ENCODE assay signal across 8 mouse cellular contexts in the genomic region with DNA sequence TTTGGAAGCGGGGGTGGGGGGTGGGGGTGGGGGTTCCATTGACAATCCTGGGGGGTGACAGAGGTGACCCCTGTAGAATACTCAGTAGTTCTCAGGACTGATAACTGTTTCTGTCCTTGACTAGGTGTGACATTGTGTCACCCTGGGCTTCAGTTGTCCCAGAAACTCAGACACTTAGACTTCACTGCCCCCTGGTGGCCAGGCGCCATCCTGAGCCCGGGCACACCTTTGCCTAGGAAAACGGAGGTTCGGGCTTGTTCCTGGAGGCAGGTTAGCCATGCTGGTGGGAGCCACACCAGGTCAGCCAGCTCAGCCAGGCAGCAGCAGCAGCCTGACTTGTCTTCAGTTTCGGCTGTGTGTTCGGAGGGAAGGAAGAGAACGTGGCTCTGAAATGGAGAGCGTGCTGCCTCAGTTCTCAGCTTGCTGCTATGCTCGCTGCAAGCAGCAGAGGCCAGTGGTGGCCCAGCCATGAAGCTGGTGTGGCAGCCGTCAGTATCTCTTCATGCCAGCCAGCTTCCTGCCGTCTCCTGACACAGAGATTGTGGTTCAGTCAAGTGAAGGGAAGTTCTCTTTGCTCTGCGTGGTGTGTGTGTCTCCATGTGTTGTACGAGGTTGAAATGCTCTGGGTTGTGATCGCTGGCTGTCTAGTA. TPM values are rescaled to one million over a fixed set of nuclear protein-coding genes. Genes with fewer than 3 reads are reported as not detected.
DNase-seq lines count a peak whose midpoint lies in the region; ATAC-seq and TF ChIP-seq lines count a peak whose summit lies in the region.

No protein-coding gene starts in this region.

- 56% methylated on average over 15 of the region's 15 CpGs for WGBS in forebrain, embryonic 11.5 days

- no peaks in the 10 kb centered on the region for H3K9me3 ChIP-seq in MEL (replicated peaks; ENCODE audit: insufficient read depth, low read length)
- H3K9me3 ChIP-seq in forebrain, embryonic 11.5 days (ENCODE audit: control insufficient read depth, low read length) = no peaks in the 10 kb centered on the region
- H3K9me3 ChIP-seq in megakaryocyte, embryonic 14.5 days = peaks cover 16% of the 10 kb centered on the region

- intact Hi-C loops in heart, postnatal 36 days (cut with DNase I) = loop anchor here (1.0 to 5.0 kb wide), 3 partner anchors 159 to 319 kb away; no protein-coding TSS in a partner anchor

- no peaks in the 10 kb centered on the region for H3K4me1 ChIP-seq in MEL (ENCODE audit: control insufficient read depth in 1 of 2, insufficient read depth in 2 of 2, low read length in 2 of 2)
- no peaks in the 10 kb centered on the region; the same call in 1 of the 2 replicates for H3K4me1 ChIP-seq in forebrain, embryonic 11.5 days (replicated peaks; ENCODE audit: control insufficient read depth, insufficient read depth, low read length)
- H3K4me1 ChIP-seq in megakaryocyte, embryonic 14.5 days = peaks cover 15% of the 10 kb centered on the region

- no peaks in the 10 kb centered on the region for H3K36me3 ChIP-seq in MEL (ENCODE audit: control insufficient read depth in 1 of 2, insufficient read depth in 2 of 2, low read length in 2 of 2)
- no peaks in the 10 kb centered on the region for H3K36me3 ChIP-seq in forebrain, embryonic 11.5 days (ENCODE audit: control insufficient read depth, insufficient read depth, low read length)
- H3K36me3 ChIP-seq in megakaryocyte, embryonic 14.5 days (replicated peaks; ENCODE audit: low read length) = no peaks in the 10 kb centered on the region

- TF ChIP-seq POLR2A in MEL (IDR thresholded peaks at IDR 0.05; ENCODE audit: control insufficient read depth in 1 of 2, insufficient read depth in 1 of 2, low read depth in 1 of 2, low read length in 2 of 2, poor library complexity in 1 of 2) = no peak

- H3K9ac ChIP-seq in MEL (ENCODE audit: control insufficient read depth, low read depth, low read length, poor library complexity, severe bottlenecking) = no peak overlapping the region
- H3K9ac ChIP-seq in forebrain, embryonic 11.5 days (ENCODE audit: low read length) = no peak overlapping the region

- peak; percentile 34 to 61 (median 39); a peak in 5 of 6 replicates for TF ChIP-seq CTCF in MEL (IDR thresholded peaks at IDR 0.05 in 2 of 3, conservative IDR thresholded peaks at IDR 0.05 in 1 of 3; ENCODE audit: control insufficient read depth in 1 of 3, insufficient read depth in 1 of 3, low read depth in 2 of 3, low read length in 3 of 3, poor library complexity in 1 of 3, severe bottlenecking in 1 of 3)

- H3K4me2 ChIP-seq in forebrain, embryonic 11.5 days (ENCODE audit: low read depth, low read length, severe bottlenecking) = no peak overlapping the region

- no peaks in the 10 kb centered on the region for H3K27me3 ChIP-seq in MEL (ENCODE audit: control insufficient read depth in 1 of 2, insufficient read depth in 2 of 2, low read length in 2 of 2)
- H3K27me3 ChIP-seq in forebrain, embryonic 11.5 days (ENCODE audit: control insufficient read depth, insufficient read depth, low read length) = no peaks in the 10 kb centered on the region
- peaks cover 13% of the 10 kb centered on the region for H3K27me3 ChIP-seq in megakaryocyte, embryonic 14.5 days (replicated peaks)

- no peak overlapping the region for H3K27ac ChIP-seq in MEL (ENCODE audit: control insufficient read depth, low read depth, low read length)
- H3K27ac ChIP-seq in forebrain, embryonic 11.5 days (ENCODE audit: low read depth, low read length) = no peak overlapping the region

- TF ChIP-seq EP300 in MEL (IDR thresholded peaks at IDR 0.05; ENCODE audit: low read depth in 1 of 2, low read length in 2 of 2) = no peak

- no peaks in the 10 kb centered on the region for H3K79me2 ChIP-seq in MEL (ENCODE audit: control insufficient read depth, insufficient read depth, low read length, poor library complexity)

- peak; percentile 39 for TF ChIP-seq RAD21 in MEL (IDR thresholded peaks at IDR 0.05; ENCODE audit: low read depth, low read length)

- ATAC-seq in forebrain, embryonic 11.5 days (replicated peaks; ENCODE audit: low FRiP score) = no peak

- DNase-seq in MEL (ENCODE audit: low read depth, low spot score) = peak; percentile 11
- DNase-seq in brain, adult 2 months (ENCODE audit: low read depth, low spot score) = peak; percentile 84
- DNase-seq in forebrain, embryonic 11.5 days (ENCODE audit: low spot score) = peak; percentile 87
- peak; percentile 58 to 81 for DNase-seq in heart, postnatal 36 days
- peak; percentile 80 to 85 for DNase-seq in layer of hippocampus, postnatal 10 days (ENCODE audit: low spot score in 2 of 2)
- DNase-seq in retina, postnatal 7 days (ENCODE audit: low read depth, low spot score) = peak; percentile 70
- peak; percentile 69 for DNase-seq in urinary bladder, postnatal 14 days (ENCODE audit: low spot score)

- no peak overlapping the region for H3K4me3 ChIP-seq in MEL (ENCODE audit: control insufficient read depth in 1 of 2, insufficient read depth in 1 of 2, low read depth in 2 of 2, low read length in 2 of 2)
- H3K4me3 ChIP-seq in forebrain, embryonic 11.5 days (ENCODE audit: low read depth, low read length) = no peak overlapping the region
- H3K4me3 ChIP-seq in megakaryocyte, embryonic 14.5 days (replicated peaks) = peak overlapping the region; percentile 86

TF ChIP-seq in MEL, 35 proteins besides CTCF, POLR2A, EP300 and RAD21:
- TF ChIP-seq NRF1 (IDR thresholded peaks at IDR 0.05; ENCODE audit: insufficient read depth, low read depth, low read length, poor library complexity, severe bottlenecking) (no peak), SMC3 (IDR thresholded peaks at IDR 0.05; ENCODE audit: low read depth, low read length) (peak; percentile 44), NELFE (IDR thresholded peaks at IDR 0.05; ENCODE audit: low read depth, low read length) (no peak)
TF ChIP-seq in MEL: peak in this region for 1.

RNA-seq across cellular contexts. Expression of a gene that starts 13.7 kb away (rescaled TPM):
- total RNA-seq in MEL (2012; rRNA removed) = 82.6 and 82.9 TPM in 2 replicates
- 100 to 1,000 TPM in 1 of 2 experiments, not detected in 1; 118 TPM for polyA plus RNA-seq in MEL (2012; ENCODE audit: insufficient read depth in 1 of 2, insufficient read length in 2 of 2, low read depth in 1 of 2, low replicate concordance in 2 of 2, missing spikeins in 1 of 2)
- 10.5 and 13.2 TPM in 2 replicates for polyA plus RNA-seq in forebrain, embryonic 11.5 days (2014; fragmentation: Nextera tagmentation; extraction: Ambion mirVana)
- total RNA-seq in heart, postnatal 36 days (2021) = 1 to 10 TPM; 1.3 to 2.1 TPM
- total RNA-seq in layer of hippocampus, postnatal 10 days (2021) = 100 to 1,000 TPM; 233 to 258 TPM
- 25.7 and 37.9 TPM in 2 replicates for polyA plus RNA-seq in megakaryocyte, embryonic 14.5 days (2012; ENCODE audit: insufficient read depth, low replicate concordance)

RNA-seq across cellular contexts. Expression of a gene that starts 14.9 kb away (rescaled TPM):
- not detected in 2 replicates for total RNA-seq in MEL (2012; rRNA removed)
- not detected for polyA plus RNA-seq in MEL (2012; ENCODE audit: insufficient read depth in 1 of 2, insufficient read length in 2 of 2, low read depth in 1 of 2, low replicate concordance in 2 of 2, missing spikeins in 1 of 2)
- polyA plus RNA-seq in forebrain, embryonic 11.5 days (2014; fragmentation: Nextera tagmentation; extraction: Ambion mirVana) = 5.9 and 7.6 TPM in 2 replicates
- total RNA-seq in heart, postnatal 36 days (2021) = under 1 TPM; 0.89 to 1.00 TPM
- 10 to 100 TPM; 21.3 to 22.4 TPM for total RNA-seq in layer of hippocampus, postnatal 10 days (2021)
- polyA plus RNA-seq in megakaryocyte, embryonic 14.5 days (2012; ENCODE audit: insufficient read depth, low replicate concordance) = 0.64 and 1.3 TPM in 2 replicates

Comparison
In these comparisons a context has a peak if more than half of its experiments do, and no peak if none do; other contexts are left out.
1. DNase-seq: peak in every context shown above with its lines; median percentile 87 in forebrain, embryonic 11.5 days; 84 in brain, adult 2 months; 82 in layer of hippocampus, postnatal 10 days; 70 in retina, postnatal 7 days; 70 in heart, postnatal 36 days; 69 in urinary bladder, postnatal 14 days; 11 in MEL.
2. RNA of a gene that starts 13.7 kb away (total RNA-seq): 233 to 258 TPM in layer of hippocampus, postnatal 10 days and 82.6 to 82.9 TPM in MEL; 1.3 to 2.1 TPM in heart, postnatal 36 days; every median in the first group is over 10 times any median in the second.
3. RNA of a gene that starts 14.9 kb away (total RNA-seq): 21.3 to 22.4 TPM in layer of hippocampus, postnatal 10 days; 0.89 to 1.00 TPM in heart, postnatal 36 days and not detected in MEL; every median in the first group is over 10 times any median in the second.